Mouse (Mus musculus): ENCODE measurements around the gene Fam221b. TPM values are rescaled to one million over a fixed set of nuclear protein-coding genes. Genes with fewer than 3 reads are reported as not detected.

Fam221b gene
- 1 to 10 TPM; 1.3 to 1.4 TPM for total RNA-seq (2021)

GRCm38 (mm10) chr4:43668782-43669427 is at the start of gene Fam221b, which contains the start of gene Tmem8b:
TSS of gene Fam221b (minus strand) at chr4:43669145.
TSS of gene Tmem8b (plus strand) at chr4:43668971.
- peak; percentile 91 to 94 for DNase-seq (ENCODE audit: low spot score in 2 of 2)
- intact Hi-C loops (cut with DNase I): loop anchor here (1.0 kb wide), 1 partner anchor 13 kb away; the partner anchor contains the start of gene Hint2

- intact Hi-C loops (cut with DNase I): no loop called here
Measured at GRCm38 (mm10) chr4:43713652-43714219, 44.8 kb upstream of the Fam221b start.

GRCm38 (mm10) chr4:43711821-43712220 is 42.9 kb upstream of the Fam221b start:
- intact Hi-C loops (cut with DNase I): loop anchor here (1.0 kb wide), 1 partner anchor 40 kb away; no protein-coding TSS in a partner anchor
- DNase-seq (ENCODE audit: low spot score in 2 of 2): peak; percentile 77

More at GRCm38 (mm10) chr4:43713652-43714219, 44.8 kb upstream of the Fam221b start:
- DNase-seq (ENCODE audit: low spot score in 2 of 2): peak in 1 of 2 experiments; percentile 68

- DNase-seq (ENCODE audit: low spot score in 2 of 2): no peak
- intact Hi-C loops (cut with DNase I): loop anchor here (1.0 kb wide), 1 partner anchor 80 kb away; no protein-coding TSS in a partner anchor
Measured at GRCm38 (mm10) chr4:43709869-43710268, 40.9 kb upstream of the Fam221b start, which contains the start of gene Olfr71. TSS of gene Olfr71 (minus strand) at chr4:43710255.

GRCm38 (mm10) chr4:43705991-43706390 is 37.0 kb upstream of the Fam221b start:
- DNase-seq (ENCODE audit: low spot score in 2 of 2): no peak
- intact Hi-C loops (cut with DNase I): no loop called here

- intact Hi-C loops (cut with DNase I): no loop called here
- no peak for DNase-seq (ENCODE audit: low spot score in 2 of 2)
Measured at GRCm38 (mm10) chr4:43703851-43704250, 34.9 kb upstream of the Fam221b start.

GRCm38 (mm10) chr4:43703439-43703838 is 34.5 kb upstream of the Fam221b start:
- intact Hi-C loops (cut with DNase I): no loop called here
- no peak for DNase-seq (ENCODE audit: low spot score in 2 of 2)

GRCm38 (mm10) chr4:43700707-43701106 is 31.8 kb upstream of the Fam221b start, which contains the start of gene Olfr70:
TSS of gene Olfr70 (minus strand) at chr4:43700807.
- intact Hi-C loops (cut with DNase I): no loop called here
- no peak for DNase-seq (ENCODE audit: low spot score in 2 of 2)

GRCm38 (mm10) chr4:43696561-43696960 is 27.6 kb upstream of the Fam221b start:
- intact Hi-C loops (cut with DNase I): no loop called here
- no peak for DNase-seq (ENCODE audit: low spot score in 2 of 2)

- no peak for DNase-seq (ENCODE audit: low spot score in 2 of 2)
- intact Hi-C loops (cut with DNase I): no loop called here
Measured at GRCm38 (mm10) chr4:43695249-43695671, 26.3 kb upstream of the Fam221b start.

- no peak for DNase-seq (ENCODE audit: low spot score in 2 of 2)
- intact Hi-C loops (cut with DNase I): no loop called here
Measured at GRCm38 (mm10) chr4:43694439-43695248, 25.7 kb upstream of the Fam221b start.

GRCm38 (mm10) chr4:43693806-43694241 is 24.9 kb upstream of the Fam221b start:
- DNase-seq (ENCODE audit: low spot score in 2 of 2): no peak
- intact Hi-C loops (cut with DNase I): no loop called here

GRCm38 (mm10) chr4:43691026-43691425 is 22.1 kb upstream of the Fam221b start:
- intact Hi-C loops (cut with DNase I): no loop called here
- peak in 1 of 2 experiments; percentile 38 for DNase-seq (ENCODE audit: low spot score in 2 of 2)

- intact Hi-C loops (cut with DNase I): no loop called here
- DNase-seq (ENCODE audit: low spot score in 2 of 2): no peak
Measured at GRCm38 (mm10) chr4:43690021-43690420, 21.1 kb upstream of the Fam221b start.

- intact Hi-C loops (cut with DNase I): no loop called here
- DNase-seq (ENCODE audit: low spot score in 2 of 2): no peak
Measured at GRCm38 (mm10) chr4:43679416-43680043, 10.6 kb upstream of the Fam221b start.

GRCm38 (mm10) chr4:43678541-43678940 is 9.6 kb upstream of the Fam221b start:
- intact Hi-C loops (cut with DNase I): no loop called here
- peak in 1 of 2 experiments; percentile 20 for DNase-seq (ENCODE audit: low spot score in 2 of 2)

GRCm38 (mm10) chr4:43675608-43676007 is 6.7 kb upstream of the Fam221b start:
- intact Hi-C loops (cut with DNase I): no loop called here
- DNase-seq (ENCODE audit: low spot score in 2 of 2): no peak

- DNase-seq (ENCODE audit: low spot score in 2 of 2): no peak
- intact Hi-C loops (cut with DNase I): no loop called here
Measured at GRCm38 (mm10) chr4:43674974-43675373, 6.0 kb upstream of the Fam221b start.

GRCm38 (mm10) chr4:43673703-43674102 is 4.8 kb upstream of the Fam221b start:
- intact Hi-C loops (cut with DNase I): no loop called here
- no peak for DNase-seq (ENCODE audit: low spot score in 2 of 2)

Measured in left cerebral cortex, postnatal 25 days (tissue).